ENCODE assay signal across 8 mouse cellular contexts in genomic region chrX:13344701-13345100, GRCm38 (mm10).
DNase-seq lines count a peak whose midpoint lies in the region; ATAC-seq and TF ChIP-seq lines count a peak whose summit lies in the region.

No protein-coding gene starts in this region.

- ATAC-seq in intestine, postnatal 0 days: no peak
- ATAC-seq in lung, postnatal 0 days: peak; percentile 35
- peak; percentile 51; the same call in 1 of the 2 replicates for ATAC-seq in stomach, postnatal 0 days (ENCODE audit: low FRiP score, low TSS enrichment)

- WGBS in intestine, postnatal 0 days: 16% methylated on average over 5 of the region's 5 CpGs
- 0% methylated on average over 5 of the region's 5 CpGs for WGBS in lung, postnatal 0 days
- WGBS in stomach, postnatal 0 days: 17% methylated on average over 5 of the region's 5 CpGs

- DNase-seq in cerebellum, adult 11-12 months: peak; percentile 4
- DNase-seq in cerebellum, adult 11 months: no peak
- DNase-seq in adrenal gland, postnatal 36 days: peak; percentile 21 to 44
- DNase-seq in gastrocnemius, postnatal 14 days: peak; percentile 36
- peak; percentile 85 for DNase-seq in lung, postnatal 0 days (ENCODE audit: low spot score)
- peak; percentile 20 for DNase-seq in stomach, postnatal 0 days (ENCODE audit: low spot score)
- DNase-seq in layer of hippocampus, postnatal 25 days (ENCODE audit: extremely low spot score in 1 of 2, low spot score in 1 of 2): no peak

- peak; percentile 30; the same call in 1 of the 2 replicates for TF ChIP-seq EP300 in lung, postnatal 0 days (IDR thresholded peaks at IDR 0.05)
- no peak for TF ChIP-seq EP300 in stomach, postnatal 0 days (optimal IDR thresholded peaks at IDR 0.05)

- H3K4me1 ChIP-seq in intestine, postnatal 0 days (replicated peaks; ENCODE audit: control insufficient read depth, insufficient read depth, low read length): no peaks in the 10 kb centered on the region
- no peaks in the 10 kb centered on the region for H3K4me1 ChIP-seq in lung, postnatal 0 days (ENCODE audit: insufficient read depth, low read depth, low read length)
- H3K4me1 ChIP-seq in stomach, postnatal 0 days (replicated peaks; ENCODE audit: control insufficient read depth, insufficient read depth): no peaks in the 10 kb centered on the region

- H3K36me3 ChIP-seq in intestine, postnatal 0 days (ENCODE audit: control insufficient read depth, insufficient read depth): no peaks in the 10 kb centered on the region
- no peaks in the 10 kb centered on the region for H3K36me3 ChIP-seq in lung, postnatal 0 days (ENCODE audit: insufficient read depth, low read length)
- no peaks in the 10 kb centered on the region for H3K36me3 ChIP-seq in stomach, postnatal 0 days (ENCODE audit: control insufficient read depth, insufficient read depth, low read length)

- no peak overlapping the region for H3K4me2 ChIP-seq in intestine, postnatal 0 days (replicated peaks; ENCODE audit: low read depth)
- H3K4me2 ChIP-seq in lung, postnatal 0 days (replicated peaks; ENCODE audit: low read depth, low read length): 0 out of 2 replicates have a peak overlapping the region, but pooled peaks have one; percentile 25
- H3K4me2 ChIP-seq in stomach, postnatal 0 days (replicated peaks; ENCODE audit: low read depth): no peak overlapping the region

- intact Hi-C loops in gastrocnemius, postnatal 14 days (cut with DNase I; ENCODE audit: low total_unique reads): no loop called here

- H3K9ac ChIP-seq in intestine, postnatal 0 days (ENCODE audit: low read depth, low read length): no peak overlapping the region
- H3K9ac ChIP-seq in lung, postnatal 0 days (replicated peaks; ENCODE audit: low read depth): no peak overlapping the region
- H3K9ac ChIP-seq in stomach, postnatal 0 days (ENCODE audit: low read length): no peak overlapping the region

- TF ChIP-seq CTCF in intestine, postnatal 0 days (IDR thresholded peaks at IDR 0.05; ENCODE audit: low read depth): no peak
- TF ChIP-seq CTCF in lung, postnatal 0 days (IDR thresholded peaks at IDR 0.05): no peak
- no peak for TF ChIP-seq CTCF in stomach, postnatal 0 days (IDR thresholded peaks at IDR 0.05; ENCODE audit: low read depth)

- no peaks in the 10 kb centered on the region for H3K9me3 ChIP-seq in intestine, postnatal 0 days (ENCODE audit: control insufficient read depth)
- H3K9me3 ChIP-seq in lung, postnatal 0 days (ENCODE audit: low read length): no peaks in the 10 kb centered on the region
- no peaks in the 10 kb centered on the region for H3K9me3 ChIP-seq in stomach, postnatal 0 days (ENCODE audit: control insufficient read depth, low read length)

- H3K27ac ChIP-seq in intestine, postnatal 0 days (ENCODE audit: low read depth, low read length): peak overlapping the region; percentile 35; the same call in 1 of the 2 replicates
- H3K27ac ChIP-seq in lung, postnatal 0 days (ENCODE audit: low read length): peak overlapping the region; percentile 84
- peak overlapping the region; percentile 56; the same call in 1 of the 2 replicates for H3K27ac ChIP-seq in stomach, postnatal 0 days (replicated peaks)

- no peaks in the 10 kb centered on the region for H3K27me3 ChIP-seq in intestine, postnatal 0 days (replicated peaks; ENCODE audit: control insufficient read depth, insufficient read depth, low read length)
- H3K27me3 ChIP-seq in lung, postnatal 0 days (replicated peaks; ENCODE audit: insufficient read depth, low read length): no peaks in the 10 kb centered on the region
- H3K27me3 ChIP-seq in stomach, postnatal 0 days (ENCODE audit: control insufficient read depth, insufficient read depth, low read length): no peaks in the 10 kb centered on the region

- no peak overlapping the region for H3K4me3 ChIP-seq in intestine, postnatal 0 days (ENCODE audit: low read depth, low read length)
- no peak overlapping the region for H3K4me3 ChIP-seq in lung, postnatal 0 days (ENCODE audit: low read depth, low read length)
- no peak overlapping the region for H3K4me3 ChIP-seq in stomach, postnatal 0 days (ENCODE audit: low read depth, low read length)

Comparison
In these comparisons a context has a peak if more than half of its experiments do, and no peak if none do; other contexts are left out.
1. DNase-seq: peak in cerebellum, adult 11-12 months (single experiment), adrenal gland, postnatal 36 days (2 of 2), gastrocnemius, postnatal 14 days (single experiment), lung, postnatal 0 days (single experiment) and stomach, postnatal 0 days (single experiment); none in cerebellum, adult 11 months (single experiment) and layer of hippocampus, postnatal 25 days (0 of 2).
2. Peak in every context shown above with its lines, with median percentiles within 50 percentile points of each other: H3K27ac ChIP-seq.